Mouse (Mus musculus): ENCODE data around the gene Cept1. TPM values are rescaled to one million over a fixed set of nuclear protein-coding genes. Genes with fewer than 3 reads are reported as not detected.

The Cept1 gene
- polyA plus RNA-seq, 1 experiment from 2014 or later: 42.6 TPM

- no peak for ATAC-seq (ENCODE audit: low FRiP score)
- 71% methylated on average over 2 of the region's 2 CpGs for WGBS
Observed at GRCm38 (mm10) chr3:106487551-106487950, 60.1 kb downstream of the Cept1 start.

GRCm38 (mm10) chr3:106485810-106486209 is 61.8 kb downstream of the Cept1 start:
- no peak for DNase-seq (ENCODE audit: low spot score)
- Histone ChIP-seq H3K36me3 (ENCODE audit: control insufficient read depth, insufficient read depth, low read length) (no peaks in the 10 kb centered on the region), H3K4me3 (ENCODE audit: low read depth, low read length) (no peak overlapping the region), H3K27ac (ENCODE audit: low read depth, low read length) (no peak overlapping the region), H3K4me2 (replicated peaks; ENCODE audit: low read depth, low read length) (no peak overlapping the region), H3K4me1 (replicated peaks; ENCODE audit: control insufficient read depth, insufficient read depth, low read length) (peaks cover 3% of the 10 kb centered on the region; the same call in 1 of the 2 replicates), H3K9me3 (ENCODE audit: control insufficient read depth, low read length) (no peaks in the 10 kb centered on the region), H3K9ac (ENCODE audit: low read depth, low read length) (no peak overlapping the region), H3K27me3 (ENCODE audit: control insufficient read depth, insufficient read depth, low read length) (no peaks in the 10 kb centered on the region)
- 76% methylated on average over 5 of the region's 5 CpGs for WGBS
- no peak for ATAC-seq (ENCODE audit: low FRiP score)

More at GRCm38 (mm10) chr3:106487551-106487950, 60.1 kb downstream of the Cept1 start:
- Histone ChIP-seq H3K4me3 (ENCODE audit: low read depth, low read length) (no peak overlapping the region), H3K4me1 (replicated peaks; ENCODE audit: control insufficient read depth, insufficient read depth, low read length) (peaks cover under 1% of the 10 kb centered on the region; the same call in 1 of the 2 replicates), H3K27me3 (ENCODE audit: control insufficient read depth, insufficient read depth, low read length) (no peaks in the 10 kb centered on the region), H3K9ac (ENCODE audit: low read depth, low read length) (no peak overlapping the region), H3K27ac (ENCODE audit: low read depth, low read length) (no peak overlapping the region), H3K4me2 (replicated peaks; ENCODE audit: low read depth, low read length) (no peak overlapping the region), H3K36me3 (ENCODE audit: control insufficient read depth, insufficient read depth, low read length) (no peaks in the 10 kb centered on the region), H3K9me3 (ENCODE audit: control insufficient read depth, low read length) (no peaks in the 10 kb centered on the region)
- DNase-seq (ENCODE audit: low spot score): no peak

- no peak for DNase-seq (ENCODE audit: low spot score)
- Histone ChIP-seq H3K9ac (ENCODE audit: low read depth, low read length) (no peak overlapping the region), H3K4me1 (replicated peaks; ENCODE audit: control insufficient read depth, insufficient read depth, low read length) (peaks cover 3% of the 10 kb centered on the region; the same call in 1 of the 2 replicates), H3K9me3 (ENCODE audit: control insufficient read depth, low read length) (no peaks in the 10 kb centered on the region), H3K27me3 (ENCODE audit: control insufficient read depth, insufficient read depth, low read length) (no peaks in the 10 kb centered on the region), H3K36me3 (ENCODE audit: control insufficient read depth, insufficient read depth, low read length) (no peaks in the 10 kb centered on the region), H3K4me2 (replicated peaks; ENCODE audit: low read depth, low read length) (no peak overlapping the region), H3K4me3 (ENCODE audit: low read depth, low read length) (no peak overlapping the region), H3K27ac (ENCODE audit: low read depth, low read length) (no peak overlapping the region)
- WGBS: 89% methylated on average over 3 of the region's 3 CpGs
- no peak for ATAC-seq (ENCODE audit: low FRiP score)
Observed at GRCm38 (mm10) chr3:106484861-106485260, 62.7 kb downstream of the Cept1 start.

GRCm38 (mm10) chr3:106483796-106484405 is 63.7 kb downstream of the Cept1 start:
- no peaks in the 10 kb centered on the region for H3K9me3 ChIP-seq (ENCODE audit: control insufficient read depth, low read length)
- H3K9ac ChIP-seq (ENCODE audit: low read depth, low read length): no peak overlapping the region
- no peak overlapping the region for H3K27ac ChIP-seq (ENCODE audit: low read depth, low read length)
- no peak overlapping the region for H3K4me3 ChIP-seq (ENCODE audit: low read depth, low read length)
- 88% methylated on average over 4 of the region's 4 CpGs for WGBS
- H3K4me1 ChIP-seq (replicated peaks; ENCODE audit: control insufficient read depth, insufficient read depth, low read length): peaks cover 3% of the 10 kb centered on the region; the same call in 1 of the 2 replicates
- no peak overlapping the region for H3K4me2 ChIP-seq (replicated peaks; ENCODE audit: low read depth, low read length)
- no peaks in the 10 kb centered on the region for H3K27me3 ChIP-seq (ENCODE audit: control insufficient read depth, insufficient read depth, low read length)
- no peak for DNase-seq (ENCODE audit: low spot score)
- no peaks in the 10 kb centered on the region for H3K36me3 ChIP-seq (ENCODE audit: control insufficient read depth, insufficient read depth, low read length)
- ATAC-seq (ENCODE audit: low FRiP score): no peak

GRCm38 (mm10) chr3:106483297-106483696 is 64.3 kb downstream of the Cept1 start:
- Histone ChIP-seq H3K27me3 (ENCODE audit: control insufficient read depth, insufficient read depth, low read length) (no peaks in the 10 kb centered on the region), H3K9me3 (ENCODE audit: control insufficient read depth, low read length) (no peaks in the 10 kb centered on the region), H3K4me3 (ENCODE audit: low read depth, low read length) (no peak overlapping the region), H3K9ac (ENCODE audit: low read depth, low read length) (no peak overlapping the region), H3K27ac (ENCODE audit: low read depth, low read length) (no peak overlapping the region), H3K4me2 (replicated peaks; ENCODE audit: low read depth, low read length) (no peak overlapping the region), H3K36me3 (ENCODE audit: control insufficient read depth, insufficient read depth, low read length) (no peaks in the 10 kb centered on the region), H3K4me1 (replicated peaks; ENCODE audit: control insufficient read depth, insufficient read depth, low read length) (peaks cover 3% of the 10 kb centered on the region; the same call in 1 of the 2 replicates)
- DNase-seq (ENCODE audit: low spot score) (no peak), ATAC-seq (ENCODE audit: low FRiP score) (no peak)
- 76% methylated on average over 7 of the region's 7 CpGs for WGBS

GRCm38 (mm10) chr3:106482281-106483081 is 65.1 kb downstream of the Cept1 start, which contains the start of gene Dennd2d:
Gene Dennd2d (plus strand): TSS chr3:106482405.
- H3K4me3 ChIP-seq (ENCODE audit: low read depth, low read length): peak within 1 kb of the TSS; percentile 56
- WGBS: 2% methylated on average over 42 of the region's 44 CpGs
- no peaks in the 10 kb centered on the region for H3K27me3 ChIP-seq (ENCODE audit: control insufficient read depth, insufficient read depth, low read length)
- H3K36me3 ChIP-seq (ENCODE audit: control insufficient read depth, insufficient read depth, low read length): no peaks in the 10 kb centered on the region
- H3K9ac ChIP-seq (ENCODE audit: low read depth, low read length): peak within 1 kb of the TSS; percentile 65
- DNase-seq (ENCODE audit: low spot score) (peak; percentile 39), ATAC-seq (ENCODE audit: low FRiP score) (peak; percentile 78)
- peak within 1 kb of the TSS; percentile 98 for H3K4me2 ChIP-seq (replicated peaks; ENCODE audit: low read depth, low read length)
- H3K4me1 ChIP-seq (replicated peaks; ENCODE audit: control insufficient read depth, insufficient read depth, low read length): peaks cover 3% of the 10 kb centered on the region; the same call in 1 of the 2 replicates
- H3K27ac ChIP-seq (ENCODE audit: low read depth, low read length): no peak within 1 kb of the TSS
- no peaks in the 10 kb centered on the region for H3K9me3 ChIP-seq (ENCODE audit: control insufficient read depth, low read length)

GRCm38 (mm10) chr3:106476863-106477262 is 70.7 kb downstream of the Cept1 start:
- ATAC-seq (ENCODE audit: low FRiP score) (no peak), DNase-seq (ENCODE audit: low spot score) (no peak)
- Histone ChIP-seq H3K9ac (ENCODE audit: low read depth, low read length) (no peak overlapping the region), H3K27ac (ENCODE audit: low read depth, low read length) (no peak overlapping the region), H3K27me3 (ENCODE audit: control insufficient read depth, insufficient read depth, low read length) (no peaks in the 10 kb centered on the region), H3K9me3 (ENCODE audit: control insufficient read depth, low read length) (no peaks in the 10 kb centered on the region), H3K4me3 (ENCODE audit: low read depth, low read length) (no peak overlapping the region), H3K4me1 (replicated peaks; ENCODE audit: control insufficient read depth, insufficient read depth, low read length) (no peaks in the 10 kb centered on the region), H3K4me2 (replicated peaks; ENCODE audit: low read depth, low read length) (no peak overlapping the region), H3K36me3 (ENCODE audit: control insufficient read depth, insufficient read depth, low read length) (no peaks in the 10 kb centered on the region)
- 92% methylated on average over 1 of the region's 1 CpGs for WGBS

- Histone ChIP-seq H3K9ac (ENCODE audit: low read depth, low read length) (no peak overlapping the region), H3K9me3 (ENCODE audit: control insufficient read depth, low read length) (no peaks in the 10 kb centered on the region), H3K36me3 (ENCODE audit: control insufficient read depth, insufficient read depth, low read length) (no peaks in the 10 kb centered on the region), H3K27me3 (ENCODE audit: control insufficient read depth, insufficient read depth, low read length) (no peaks in the 10 kb centered on the region), H3K27ac (ENCODE audit: low read depth, low read length) (no peak overlapping the region), H3K4me3 (ENCODE audit: low read depth, low read length) (no peak overlapping the region), H3K4me2 (replicated peaks; ENCODE audit: low read depth, low read length) (no peak overlapping the region), H3K4me1 (replicated peaks; ENCODE audit: control insufficient read depth, insufficient read depth, low read length) (no peaks in the 10 kb centered on the region)
- ATAC-seq (ENCODE audit: low FRiP score) (no peak), DNase-seq (ENCODE audit: low spot score) (no peak)
- 93% methylated on average over 4 of the region's 4 CpGs for WGBS
Observed at GRCm38 (mm10) chr3:106474210-106474609, 73.4 kb downstream of the Cept1 start.
